Mouse (Mus musculus) left cerebral cortex, adult 2 months (tissue): ENCODE data around the gene Sult6b1. TPM values are rescaled to one million over a fixed set of nuclear protein-coding genes. Genes with fewer than 3 reads are reported as not detected.

Experiments
- DNase-seq, 2 experiments: peaks; one replicate each; pipeline ENCODE4 v3.0.0; 2021 to 2022; ENCODE audit warnings: low spot score in 2 of 2, mixed read lengths in 1 of 2; ENCODE audit errors: extremely low spot score in 1 of 2
- H3K27ac ChIP-seq: fragments of 200-600 bp; 2 replicates; pipeline ENCODE4 v1.8.1; 2022
- H3K4me3 ChIP-seq: fragments of 200-600 bp; 2 replicates; pipeline ENCODE4 v1.8.1; 2022
- CTCF ChIP-seq: fragments of 200-600 bp; IDR thresholded peaks from 2 replicates; pipeline ENCODE4 v1.8.1; 2022; ENCODE audit warnings: antibody characterized with exemption, mild to moderate bottlenecking, moderate library complexity
- intact Hi-C: fragments of 180-260 bp; cut with DNase I; formaldehyde crosslinking; loops from one replicate; pipeline ENCODE4 v1.15.1; 2025
- total RNA-seq, 2 experiments: library from RNA; stranded (reverse); gene quantifications; 2 replicates each; pipeline ENCODE4 v1.2.3; 2021

Sult6b1 gene
- total RNA-seq, 2 experiments from 2014 or later, result 0.79 TPM; not detected in 1

DNA sequence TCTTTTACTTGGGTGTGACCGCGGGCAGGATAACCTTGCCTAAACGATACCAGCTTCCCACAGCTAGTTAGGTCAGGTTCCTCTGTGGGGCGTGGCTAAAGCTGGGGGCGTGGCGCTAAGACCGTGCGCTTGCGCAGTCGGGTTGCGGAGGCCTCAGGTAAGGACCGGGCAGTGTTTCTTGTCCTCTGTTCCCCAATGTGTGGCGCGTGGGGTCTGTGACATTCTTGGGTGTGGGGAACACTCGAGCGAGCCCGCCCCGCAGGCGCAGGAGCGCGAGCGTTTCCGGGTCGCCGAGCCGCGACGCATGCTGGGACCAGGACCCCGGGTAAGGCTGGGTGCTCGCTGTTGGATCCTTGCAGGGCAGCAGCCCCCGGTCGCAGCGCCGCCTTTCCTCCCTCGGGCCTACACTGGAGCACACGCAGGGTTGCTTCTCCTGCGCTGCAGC lies 9.6 kb upstream of the Sult6b1 start, which contains the start of gene Cebpzos:
Cebpzos (plus strand) TSS at position 132 of the 445 bp plus-strand sequence.
- peak within 1 kb of the TSS; percentile 84 for H3K27ac ChIP-seq
- TF ChIP-seq CTCF, result no peak
- peak; percentile 86 to 87 for DNase-seq
- H3K4me3 ChIP-seq, result peak within 1 kb of the TSS; percentile 83
- intact Hi-C loops, result loop anchor here (2.0 kb wide), 2 partner anchors 20 to 82 kb away; partner anchors contain the start of genes Cebpz, Gpatch11, Heatr5b and Ndufaf7

DNA sequence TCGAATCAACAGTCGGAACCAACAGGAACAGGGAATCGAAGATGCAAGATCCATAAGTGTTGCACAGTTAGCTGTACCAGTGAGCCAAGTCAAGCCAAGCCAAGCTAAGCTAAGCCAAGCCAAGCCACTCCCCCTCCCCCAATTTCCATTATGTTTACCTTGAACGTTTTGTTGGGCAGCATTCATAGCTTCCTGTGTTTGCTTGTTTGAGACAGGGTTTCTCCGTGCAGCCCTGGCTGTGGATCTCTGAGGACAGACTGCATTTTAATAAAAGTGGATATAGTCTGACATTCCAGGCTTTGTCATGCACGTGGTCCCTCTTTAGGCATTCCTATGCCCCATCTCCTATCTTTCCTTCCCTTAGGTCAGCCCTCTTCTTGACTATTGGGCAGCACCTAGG lies 9.0 kb upstream of the Sult6b1 start:
- Histone ChIP-seq H3K4me3 (peak overlapping the region; percentile 83), H3K27ac (peak overlapping the region; percentile 84)
- intact Hi-C loops, result loop anchor here (2.0 kb wide), 2 partner anchors 21 to 81 kb away; partner anchors contain the start of genes Cebpz, Gpatch11, Heatr5b and Ndufaf7
- no peak for TF ChIP-seq CTCF
- DNase-seq, result no peak

DNA sequence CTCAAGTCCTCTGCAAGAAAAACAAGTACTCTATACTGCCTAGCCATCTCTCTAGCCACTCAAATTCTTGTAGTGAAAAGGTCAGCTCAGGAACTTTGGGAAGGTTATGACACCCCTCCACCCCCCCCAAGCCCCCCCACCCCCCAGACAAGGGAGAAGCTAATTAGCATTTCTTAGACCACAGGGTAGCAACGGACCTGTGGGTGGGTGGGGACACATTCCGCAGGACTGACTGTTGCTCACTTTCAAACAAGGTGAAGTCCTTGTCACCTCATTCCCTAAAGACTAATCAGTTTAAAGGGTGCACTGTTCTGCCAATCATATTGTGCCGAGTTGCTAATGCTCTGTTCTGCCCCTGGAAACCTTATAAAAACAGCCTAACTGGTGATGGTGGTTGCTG lies 7.1 kb upstream of the Sult6b1 start:
- no peak for TF ChIP-seq CTCF
- no peak for DNase-seq
- Histone ChIP-seq H3K27ac (no peak overlapping the region), H3K4me3 (no peak overlapping the region)
- intact Hi-C loops, result no loop called here

DNA sequence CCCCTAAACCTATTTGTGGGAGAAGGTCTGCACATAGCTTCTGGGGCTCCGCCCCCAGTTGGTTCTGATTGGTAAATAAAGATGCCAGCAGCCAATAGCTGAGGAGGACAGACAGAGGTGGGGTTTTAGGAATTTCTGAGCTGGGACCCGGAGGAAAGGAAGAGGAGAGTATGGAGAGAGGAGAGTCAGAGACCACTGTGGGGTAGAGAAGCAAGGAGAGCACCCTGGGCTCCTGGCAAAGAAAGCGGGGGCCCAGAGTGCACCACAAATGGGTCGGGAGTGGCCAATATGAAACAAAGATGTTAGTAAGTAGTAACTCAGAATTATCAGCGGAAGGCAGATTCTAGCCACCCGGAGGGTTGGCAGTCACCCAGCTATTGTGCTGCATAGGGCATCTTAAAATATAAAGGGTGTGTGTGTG lies 6.1 kb upstream of the Sult6b1 start:
- intact Hi-C loops, result no loop called here
- TF ChIP-seq CTCF, result no peak
- H3K4me3 ChIP-seq, result peak overlapping the region; percentile 39
- DNase-seq, result no peak
- no peak overlapping the region for H3K27ac ChIP-seq

DNA sequence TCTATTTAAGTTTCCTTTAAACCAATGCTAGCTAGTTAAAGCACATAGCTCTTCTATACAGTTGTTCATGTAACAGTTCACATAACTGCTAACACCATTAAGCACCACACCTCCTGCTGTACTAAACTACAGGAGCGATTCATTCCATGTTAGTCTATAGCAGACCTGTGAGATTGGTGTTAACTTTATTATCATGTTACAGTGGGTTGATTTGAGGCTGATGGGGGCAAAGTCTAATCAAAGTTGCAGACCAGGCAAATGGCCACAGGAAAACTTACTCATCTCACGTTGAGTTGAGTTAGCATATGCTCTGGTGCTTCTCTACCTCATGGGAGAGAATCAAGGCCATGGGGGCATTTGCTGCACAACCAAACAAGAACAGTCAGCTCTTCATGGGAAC lies 2.6 kb upstream of the Sult6b1 start:
- Histone ChIP-seq H3K27ac (no peak overlapping the region), H3K4me3 (no peak overlapping the region)
- intact Hi-C loops, result no loop called here
- no peak for TF ChIP-seq CTCF
- no peak for DNase-seq

DNA sequence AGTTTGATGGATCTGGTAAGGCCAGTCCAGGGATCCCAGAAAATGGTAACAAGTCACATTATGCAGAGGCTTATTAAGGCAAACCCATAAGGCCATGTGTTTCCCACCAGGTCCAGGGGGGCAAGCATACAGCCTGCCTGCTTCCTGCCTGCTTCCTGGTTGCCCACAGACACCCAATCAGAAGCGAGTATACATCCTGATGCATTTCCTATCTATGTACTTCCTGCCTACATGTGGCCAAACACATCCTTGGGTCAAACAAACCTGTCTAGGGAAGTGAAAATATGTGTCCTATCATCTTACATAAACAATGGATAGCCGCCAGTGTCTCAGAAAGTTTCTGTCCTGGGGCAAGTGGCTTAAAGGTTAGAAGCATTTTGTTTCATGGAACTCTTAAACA lies 3.6 kb downstream of the Sult6b1 start:
- Histone ChIP-seq H3K4me3 (no peak overlapping the region), H3K27ac (no peak overlapping the region)
- no peak for TF ChIP-seq CTCF
- DNase-seq, result no peak
- intact Hi-C loops, result no loop called here

DNA sequence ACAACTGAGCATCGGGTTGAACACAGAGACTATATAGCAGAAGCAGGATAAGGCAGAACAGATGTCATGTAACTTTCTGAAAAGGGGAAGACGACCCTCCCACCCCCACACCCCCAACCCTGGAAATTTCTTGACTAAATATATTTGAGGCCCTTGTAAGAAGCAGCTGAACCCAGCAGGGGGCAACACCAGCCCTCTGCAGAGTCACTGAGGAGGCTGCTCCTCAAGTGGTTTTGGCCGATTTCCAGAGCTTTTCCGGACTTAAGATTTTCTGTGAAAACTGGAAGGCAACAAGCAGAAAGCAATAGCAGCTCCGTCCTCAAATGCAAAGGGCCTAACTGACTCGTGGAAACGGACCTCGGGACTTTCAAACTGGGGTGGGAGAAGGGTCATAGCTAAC lies 11.4 kb downstream of the Sult6b1 start:
- peak; percentile 42 for TF ChIP-seq CTCF
- Histone ChIP-seq H3K4me3 (no peak overlapping the region), H3K27ac (no peak overlapping the region)
- peak in 1 of 2 experiments; percentile 21 for DNase-seq
- intact Hi-C loops, result no loop called here

DNA sequence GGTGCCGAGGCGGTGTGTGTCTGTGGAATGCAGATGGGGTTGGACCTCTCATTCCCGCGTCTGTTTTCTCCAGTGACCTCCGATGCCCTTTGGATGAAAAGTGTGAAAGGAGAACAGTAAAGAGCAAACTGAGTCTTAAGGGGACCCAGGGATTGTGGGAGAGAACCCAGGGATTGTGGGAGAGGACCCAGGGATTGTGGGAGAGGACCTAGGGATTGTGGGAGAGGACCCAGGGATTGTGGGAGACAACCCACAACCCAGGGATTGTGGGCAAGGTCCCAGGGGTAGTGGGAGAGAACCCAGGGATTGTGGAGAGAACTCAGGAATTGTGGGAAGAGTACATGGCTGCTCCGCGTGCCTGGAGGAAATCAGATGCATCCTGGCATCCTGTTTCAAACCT lies 11.8 kb downstream of the Sult6b1 start:
- H3K4me3 ChIP-seq, result no peak overlapping the region
- intact Hi-C loops, result no loop called here
- TF ChIP-seq CTCF, result no peak
- no peak for DNase-seq
- H3K27ac ChIP-seq, result no peak overlapping the region

DNA sequence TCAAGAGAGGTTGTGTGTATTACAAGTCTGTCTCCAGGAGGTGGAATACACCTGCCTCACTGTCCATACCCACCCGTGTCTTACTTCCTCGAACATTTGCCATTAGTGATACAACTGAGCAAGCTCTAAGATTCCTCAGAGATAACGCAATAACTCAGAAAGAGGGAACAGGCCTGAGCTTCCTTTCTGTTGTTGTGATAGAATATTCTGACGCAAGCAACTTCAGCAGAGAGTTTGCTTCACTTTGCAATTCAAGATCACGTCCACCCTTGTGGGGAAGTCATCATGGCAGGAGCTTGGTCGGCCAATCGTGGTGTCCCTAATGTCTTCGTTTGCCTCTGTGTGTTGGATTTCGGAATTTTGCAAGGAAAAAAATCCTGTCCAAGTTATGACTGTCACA lies 15.8 kb downstream of the Sult6b1 start:
- DNase-seq, result no peak
- H3K4me3 ChIP-seq, result no peak overlapping the region
- H3K27ac ChIP-seq, result no peak overlapping the region
- intact Hi-C loops, result no loop called here
- no peak for TF ChIP-seq CTCF

DNA sequence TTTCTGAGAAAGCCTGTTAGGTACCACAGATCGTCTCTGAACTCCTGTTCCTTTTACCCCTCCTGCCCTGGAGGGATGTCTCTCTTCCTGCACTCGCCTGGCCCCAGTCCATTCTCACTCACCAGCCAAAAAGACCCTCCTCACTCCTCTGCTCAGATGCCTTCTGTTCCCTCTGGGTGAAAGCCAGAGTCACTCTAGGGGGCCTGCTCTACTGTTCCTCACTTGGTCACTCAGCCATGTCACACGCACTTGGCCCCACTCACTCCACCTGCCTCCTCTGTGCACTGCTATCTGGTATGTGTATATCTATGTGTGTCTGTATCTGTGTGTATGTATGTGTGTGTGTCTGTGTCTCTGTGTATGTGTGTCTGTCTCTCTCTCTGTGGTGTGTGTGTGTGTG lies 17.6 kb downstream of the Sult6b1 start:
- no peak for TF ChIP-seq CTCF
- intact Hi-C loops, result no loop called here
- Histone ChIP-seq H3K4me3 (no peak overlapping the region), H3K27ac (no peak overlapping the region)
- no peak for DNase-seq

DNA sequence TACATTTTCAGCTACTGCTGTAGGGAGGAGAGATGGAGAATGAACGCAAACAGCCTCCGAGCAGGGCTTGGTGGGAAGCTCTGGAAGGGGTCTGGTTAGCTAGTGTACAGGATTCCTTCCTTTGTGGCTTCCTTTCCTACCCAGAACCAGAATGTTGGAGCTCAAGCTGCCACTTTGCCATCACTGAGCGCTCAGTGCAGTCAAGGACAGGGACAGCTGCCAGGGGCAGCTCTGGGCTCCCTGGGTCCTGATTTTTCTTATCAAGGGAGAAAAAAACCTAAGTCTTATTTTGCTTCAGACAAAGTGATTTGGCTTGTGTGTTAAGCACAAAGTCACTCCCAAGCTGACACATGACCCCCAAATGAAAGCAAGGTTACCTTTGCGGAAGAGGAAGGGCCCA lies 18.2 kb downstream of the Sult6b1 start:
- Histone ChIP-seq H3K4me3 (no peak overlapping the region), H3K27ac (no peak overlapping the region)
- no peak for TF ChIP-seq CTCF
- no peak for DNase-seq
- intact Hi-C loops, result no loop called here

DNA sequence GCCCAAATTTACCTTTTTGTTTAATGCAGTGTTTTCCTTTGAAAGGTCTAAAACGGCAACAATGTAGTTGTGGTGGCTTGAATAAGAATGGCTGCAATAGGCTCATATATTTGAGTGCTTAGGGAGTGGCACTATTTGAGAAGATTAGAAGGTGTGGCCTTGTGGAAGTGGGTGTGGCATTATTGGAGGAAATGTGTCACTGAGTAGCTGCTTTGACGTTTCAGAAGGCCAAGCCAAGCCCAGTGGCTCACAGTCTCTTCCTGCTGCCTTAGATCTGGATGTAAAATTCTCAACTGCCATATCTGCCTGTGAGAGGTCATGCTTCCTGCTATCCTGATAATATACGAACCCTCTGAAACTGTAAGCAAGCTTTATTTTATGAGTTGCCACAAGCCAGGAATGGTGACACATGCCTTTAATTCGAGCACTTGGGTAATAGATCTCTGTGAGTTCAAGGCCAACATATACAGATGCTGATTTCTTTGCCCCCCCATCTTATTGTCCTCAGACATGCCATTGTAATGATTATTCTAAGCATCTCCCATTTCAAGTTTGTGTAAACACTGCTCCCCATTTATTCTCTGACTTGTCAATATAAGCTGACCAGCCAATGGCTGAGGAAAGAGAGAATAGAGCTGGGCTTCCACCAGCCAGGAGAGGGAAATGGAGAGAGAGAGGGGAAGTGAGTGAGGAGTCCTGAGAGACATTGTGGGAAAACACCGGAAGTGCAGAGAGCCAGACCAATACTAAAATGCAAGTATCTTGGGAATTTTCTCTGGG lies 21.3 kb downstream of the Sult6b1 start:
- no peak for TF ChIP-seq CTCF
- no peak overlapping the region for H3K4me3 ChIP-seq
- intact Hi-C loops, result no loop called here
- H3K27ac ChIP-seq, result no peak overlapping the region
- no peak for DNase-seq

DNA sequence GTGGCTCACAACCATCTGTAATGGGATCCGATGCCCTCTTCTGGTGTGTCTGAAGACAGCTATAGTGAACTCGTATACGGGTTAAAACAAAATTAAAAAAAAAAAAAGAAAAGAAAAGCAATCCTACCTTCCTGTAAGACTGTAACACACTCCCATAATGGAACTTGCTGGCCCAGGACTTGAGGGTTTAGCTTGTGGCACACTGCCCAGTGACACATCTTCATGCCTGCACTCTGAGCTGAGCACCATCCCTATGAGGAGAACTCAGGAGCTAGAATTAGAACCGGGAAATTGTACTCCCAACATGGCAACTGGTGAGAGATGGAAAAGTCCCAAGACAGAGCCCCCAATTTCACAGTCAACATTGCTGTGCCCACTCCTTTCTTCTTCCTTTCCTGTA lies 23.5 kb downstream of the Sult6b1 start:
- intact Hi-C loops, result no loop called here
- no peak for TF ChIP-seq CTCF
- Histone ChIP-seq H3K4me3 (no peak overlapping the region), H3K27ac (no peak overlapping the region)
- no peak for DNase-seq
